Mouse (Mus musculus) cortical plate, adult 2 months (tissue): ENCODE measurements around the gene Hist1h4d. TPM values are rescaled to one million over a fixed set of nuclear protein-coding genes. Genes with fewer than 3 reads are reported as not detected.
A peak's percentile ranks its signal among the peaks of the same experiment; 100 is the strongest.
"Not testable (repeated sequence)": the region's sequence is repeated elsewhere in the genome, so short reads cannot be mapped to it uniquely, and the experiment has no call there.

Experiments used
- H3K27ac ChIP-seq: fragments of 200-500 bp; 2 replicates; pipeline ENCODE4 v1.5.1; 2012; ENCODE audit warnings: low read length, control low read depth, inconsistent platforms; ENCODE audit not compliant: insufficient read depth
- H3K4me1 ChIP-seq: fragments of 200-500 bp; 2 replicates; pipeline ENCODE4 v1.6.1; 2011; ENCODE audit warnings: low read length; ENCODE audit not compliant: control insufficient read depth, insufficient read depth
- H3K4me3 ChIP-seq: fragments of 200-500 bp; 2 replicates; pipeline ENCODE4 v1.5.1; 2011; ENCODE audit warnings: mild to moderate bottlenecking, low read length, control low read depth; ENCODE audit not compliant: insufficient read depth
- CTCF ChIP-seq: fragments of 200-500 bp; IDR thresholded peaks from 2 replicates; pipeline ENCODE4 v1.5.1; 2011; ENCODE audit warnings: mild to moderate bottlenecking, control low read depth, low read length; ENCODE audit not compliant: insufficient read depth; ENCODE audit errors: extremely low read depth
- POLR2A ChIP-seq: fragments of 200-500 bp; IDR thresholded peaks from 2 replicates; pipeline ENCODE4 v1.6.1; 2011; ENCODE audit warnings: mild to moderate bottlenecking, low read length, control low read depth; ENCODE audit not compliant: insufficient read depth; ENCODE audit errors: extremely low read depth
- polyA plus RNA-seq: library from polyadenylated mRNA; depleted of rRNA; stranded (reverse); fragments of >200 nt; gene quantifications from 2 replicates; pipeline ENCODE4 v1.2.3, GENCODE M21; 2012; rRNA removed

Gene Hist1h4d
- polyA plus RNA-seq, 1 experiment: 8.9 TPM

DNA sequence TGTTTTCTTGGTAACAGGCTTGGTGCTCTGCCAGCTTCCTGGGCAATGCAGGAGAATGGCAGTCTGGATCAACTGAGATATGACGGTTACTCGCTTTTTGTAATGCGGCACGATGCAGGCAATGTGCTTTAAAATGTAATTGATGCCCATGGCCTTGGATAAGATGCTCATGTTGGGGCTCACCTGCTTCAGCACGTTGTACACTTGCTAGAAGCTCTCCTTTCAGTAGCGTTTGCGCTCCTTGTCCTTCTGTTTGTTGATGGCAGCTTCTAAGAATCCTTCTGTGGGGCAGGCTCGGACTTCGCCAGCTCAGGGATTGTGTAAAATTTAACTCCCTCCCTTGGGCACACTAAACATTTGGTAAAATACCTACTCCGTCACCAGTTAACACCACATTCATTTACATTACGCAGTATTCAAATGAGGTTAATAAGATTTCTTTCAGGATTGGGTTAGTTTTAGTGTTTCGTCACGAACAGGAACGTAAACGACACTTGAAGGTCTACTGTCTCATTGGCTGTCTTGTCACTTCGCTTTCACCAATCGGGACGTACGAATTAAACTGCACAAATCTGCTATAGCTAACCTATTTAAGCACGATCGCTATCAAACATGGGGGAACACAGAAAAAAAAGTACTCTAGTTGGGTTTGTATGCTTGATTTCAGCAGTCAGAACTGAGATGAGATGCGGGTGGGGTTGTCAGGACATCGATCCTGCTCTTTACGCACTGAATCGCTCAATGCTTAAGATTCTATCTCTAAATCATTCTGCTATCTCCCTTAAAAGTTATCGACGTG, 39.5 kb downstream of the Hist1h4d start, which contains the start of gene Hist1h2be:
Hist1h2be (minus strand) TSS at position 392 of the 799 bp plus-strand sequence.
- H3K4me3 ChIP-seq: peak within 1 kb of the TSS; percentile 54
- H3K4me1 ChIP-seq: peaks cover 2% of the 10 kb centered on the region
- peak within 1 kb of the TSS; percentile 95 for H3K27ac ChIP-seq
- TF ChIP-seq CTCF (no peak), POLR2A (peak; percentile 26)

DNA sequence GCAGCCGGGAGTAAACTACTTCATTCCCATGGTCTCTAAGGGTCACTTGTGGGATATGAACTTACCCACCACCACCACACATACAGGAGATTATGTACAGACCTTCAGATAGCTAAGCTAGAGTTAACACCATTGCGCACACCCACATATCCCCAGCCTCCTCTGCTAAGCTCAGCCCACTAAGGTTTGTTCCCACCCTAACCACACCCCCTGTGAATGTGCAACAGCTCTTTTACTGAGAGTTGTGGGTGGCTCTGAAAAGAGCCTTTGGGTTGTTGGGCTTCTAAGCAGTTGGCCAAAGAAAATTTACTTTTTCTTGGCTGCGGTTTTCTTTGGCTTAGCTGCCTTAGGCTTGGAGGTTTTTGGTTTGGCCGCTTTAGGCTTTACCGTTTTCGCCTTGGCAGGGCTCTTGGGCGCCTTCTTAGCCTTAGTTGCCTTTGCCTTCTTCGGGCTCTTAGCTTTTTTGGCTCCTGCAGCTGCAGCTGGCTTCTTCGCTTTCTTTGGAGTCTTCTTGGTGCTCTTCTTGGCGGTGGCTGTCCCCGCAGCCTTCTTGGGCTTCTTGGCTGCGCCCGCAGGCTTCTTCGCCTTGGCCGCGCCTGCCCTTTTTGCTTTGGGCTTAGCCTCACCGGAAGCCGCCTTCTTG, 40.3 kb downstream of the Hist1h4d start:
- TF ChIP-seq CTCF: no peak
- no peak for TF ChIP-seq POLR2A
- Histone ChIP-seq H3K4me1 (peaks cover 2% of the 10 kb centered on the region), H3K27ac (peak overlapping the region; percentile 89), H3K4me3 (peak overlapping the region; percentile 54)

DNA sequence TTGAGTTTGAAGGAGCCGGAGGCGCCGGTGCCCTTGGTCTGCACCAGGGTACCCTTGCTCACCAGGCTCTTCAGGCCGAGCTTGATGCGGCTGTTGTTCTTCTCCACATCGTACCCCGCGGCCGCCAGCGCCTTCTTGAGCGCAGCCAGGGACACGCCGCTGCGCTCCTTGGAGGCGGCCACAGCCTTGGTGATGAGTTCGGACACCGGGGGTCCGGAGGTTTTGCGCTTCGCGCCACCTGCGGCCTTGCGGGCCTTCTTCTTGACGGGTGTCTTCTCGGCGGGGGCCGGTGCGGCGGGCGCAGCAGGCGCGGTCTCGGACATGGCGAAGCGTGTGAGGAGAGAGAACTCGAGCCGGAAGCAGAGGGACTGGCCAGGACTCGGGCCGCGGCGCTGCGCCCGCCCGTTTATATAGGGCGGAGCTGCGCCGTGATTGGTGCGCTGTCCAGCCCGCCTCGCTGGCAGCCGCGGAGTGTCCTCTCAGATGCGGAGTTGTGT, 40.8 kb downstream of the Hist1h4d start, which contains the start of gene Hist1h1e:
Hist1h1e (minus strand) TSS at position 384 of the 497 bp plus-strand sequence.
- H3K4me3 ChIP-seq: peak within 1 kb of the TSS; percentile 54
- H3K27ac ChIP-seq: peak within 1 kb of the TSS; percentile 89
- TF ChIP-seq POLR2A: peak; percentile 98
- not testable (repeated sequence) for H3K4me1 ChIP-seq

DNA sequence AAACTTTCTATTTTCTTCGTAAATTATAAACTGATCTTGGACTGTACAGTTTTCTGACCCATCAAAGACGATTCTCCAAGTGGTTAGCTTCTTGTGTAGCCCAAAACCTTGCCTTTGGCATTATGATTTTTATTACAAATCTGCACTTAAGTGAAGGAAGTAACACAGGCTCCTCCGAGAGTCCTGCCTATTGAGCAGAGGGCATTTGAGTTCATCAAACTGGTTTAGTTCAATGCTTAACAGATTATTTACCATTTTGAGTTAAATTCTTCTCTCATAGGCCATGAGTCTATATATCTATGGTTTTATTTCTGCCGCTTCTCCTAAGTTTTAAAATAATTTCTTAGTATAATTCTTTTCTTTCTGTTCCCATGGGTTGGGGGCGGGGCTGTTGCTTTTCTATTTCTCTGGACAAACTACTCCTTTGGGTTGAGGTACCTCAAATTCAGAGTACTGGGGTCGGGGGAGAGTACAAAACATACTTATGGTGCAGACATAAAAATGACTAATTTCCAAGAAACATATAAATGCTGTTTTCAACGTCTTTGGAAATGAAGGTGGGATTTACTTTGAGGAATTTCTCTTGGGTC, 41.6 kb downstream of the Hist1h4d start:
- Histone ChIP-seq H3K4me3 (peak overlapping the region; percentile 54), H3K27ac (peak overlapping the region; percentile 83), H3K4me1 (peaks cover 2% of the 10 kb centered on the region)
- TF ChIP-seq POLR2A (no peak), CTCF (no peak)

DNA sequence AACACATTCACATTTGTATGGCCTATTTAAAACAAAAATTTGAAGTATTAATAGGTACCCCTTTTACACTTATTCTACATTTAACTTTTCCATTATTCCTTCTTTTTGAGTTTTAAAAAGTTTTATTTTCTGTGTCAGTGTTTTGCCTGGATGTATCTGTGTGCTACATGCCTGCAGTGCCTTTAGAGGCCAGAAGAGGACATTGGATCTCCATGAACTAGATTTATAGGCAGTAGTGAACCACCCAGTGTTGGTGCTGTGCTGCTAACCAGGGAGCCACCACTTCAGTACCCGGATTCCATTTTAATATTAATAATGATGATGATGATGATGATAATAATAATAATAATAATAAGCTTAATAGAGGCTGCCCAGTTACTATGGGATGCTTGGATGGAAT, 49.3 kb downstream of the Hist1h4d start:
- TF ChIP-seq CTCF: peak; percentile 41
- TF ChIP-seq POLR2A: no peak
- H3K27ac ChIP-seq: no peak overlapping the region
- no peak overlapping the region for H3K4me3 ChIP-seq
- H3K4me1 ChIP-seq: no peaks in the 10 kb centered on the region

Other genes starting within 250 kb of the Hist1h4d start
- gene Zfp322a, start 212.4 kb upstream of the Hist1h4d start, polyA plus RNA-seq: 14.3 and 14.8 TPM in 2 replicates
- 7.8 and 8.3 TPM in 2 replicates for gene Abt1, start 157.7 kb upstream of the Hist1h4d start, polyA plus RNA-seq
- gene Btn1a1, start 115.7 kb upstream of the Hist1h4d start, polyA plus RNA-seq: 0.04 and 0.06 TPM in 2 replicates
- 0.69 and 0.95 TPM in 2 replicates for gene Btn2a2, start 92.7 kb upstream of the Hist1h4d start, polyA plus RNA-seq
- 20.7 and 34.8 TPM in 2 replicates for gene Hist1h4h, start 50.5 kb upstream of the Hist1h4d start, polyA plus RNA-seq
- 6.4 and 14.2 TPM in 2 replicates for gene Hist1h2af, start 47.7 kb upstream of the Hist1h4d start, polyA plus RNA-seq
- 0.74 and 0.92 TPM in 2 replicates for gene Hist1h3g, start 46.2 kb upstream of the Hist1h4d start, polyA plus RNA-seq
- gene Hist1h2bh, start 38.2 kb upstream of the Hist1h4d start, polyA plus RNA-seq: 0.29 and 0.38 TPM in 2 replicates
- gene Hist1h3f, start 37.5 kb upstream of the Hist1h4d start, polyA plus RNA-seq: 0.73 TPM in 1 of 2 replicates, not detected in the other
- gene Hist1h4f, start 29.9 kb upstream of the Hist1h4d start, polyA plus RNA-seq: 4.5 and 13.1 TPM in 2 replicates
- 0.04 and 0.08 TPM in 2 replicates for gene Hist1h1d, start 28.3 kb upstream of the Hist1h4d start, polyA plus RNA-seq
- 1.2 and 2.9 TPM in 2 replicates for gene Hist1h3e, start 19.2 kb upstream of the Hist1h4d start, polyA plus RNA-seq
- 0.50 and 1.1 TPM in 2 replicates for gene Hist1h2ae, start 10.4 kb upstream of the Hist1h4d start, polyA plus RNA-seq
- gene Hist1h2bg, start 10.2 kb upstream of the Hist1h4d start, polyA plus RNA-seq: 7.8 and 11.4 TPM in 2 replicates
- gene Hist1h2bf, start 7.4 kb upstream of the Hist1h4d start, polyA plus RNA-seq: 0.67 TPM in 1 of 2 replicates, not detected in the other
- 0.32 and 0.92 TPM in 2 replicates for gene Hist1h2ad, start 7.2 kb upstream of the Hist1h4d start, polyA plus RNA-seq
- gene Hist1h3d, start 5.8 kb upstream of the Hist1h4d start, polyA plus RNA-seq: 2.6 and 3.0 TPM in 2 replicates
- gene Hist1h2be, start 39.5 kb downstream of the Hist1h4d start, polyA plus RNA-seq: 4.2 and 4.6 TPM in 2 replicates
- gene Hist1h1e, start 41.0 kb downstream of the Hist1h4d start, polyA plus RNA-seq: 4.0 and 4.6 TPM in 2 replicates
- gene Hist1h2ac, start 102.3 kb downstream of the Hist1h4d start, polyA plus RNA-seq: 1.2 and 1.5 TPM in 2 replicates
- 117 and 130 TPM in 2 replicates for gene Hist1h2bc, start 102.6 kb downstream of the Hist1h4d start, polyA plus RNA-seq
- not detected in 2 replicates for gene Hist1h1t, start 114.2 kb downstream of the Hist1h4d start, polyA plus RNA-seq
- gene Hist1h4c, start 116.9 kb downstream of the Hist1h4d start, polyA plus RNA-seq: 4.1 and 9.6 TPM in 2 replicates
- gene Hfe, start 129.3 kb downstream of the Hist1h4d start, polyA plus RNA-seq: 4.2 and 4.3 TPM in 2 replicates
- gene Hist1h1c, start 157.2 kb downstream of the Hist1h4d start, polyA plus RNA-seq: 42.1 and 42.4 TPM in 2 replicates
- 0.56 TPM in 1 of 2 replicates, not detected in the other for gene Hist1h3c, start 164.0 kb downstream of the Hist1h4d start, polyA plus RNA-seq
- 0.79 and 1.9 TPM in 2 replicates for gene Hist1h2bb, start 165.1 kb downstream of the Hist1h4d start, polyA plus RNA-seq
- gene Hist1h2ab, start 169.5 kb downstream of the Hist1h4d start, polyA plus RNA-seq: 1.6 and 1.9 TPM in 2 replicates
- 0.57 and 0.77 TPM in 2 replicates for gene Hist1h3b, start 170.7 kb downstream of the Hist1h4d start, polyA plus RNA-seq
- 3.7 and 8.3 TPM in 2 replicates for gene Hist1h4b, start 175.4 kb downstream of the Hist1h4d start, polyA plus RNA-seq
- 4.2 and 9.6 TPM in 2 replicates for gene Hist1h4a, start 179.6 kb downstream of the Hist1h4d start, polyA plus RNA-seq
- gene Hist1h3a, start 180.8 kb downstream of the Hist1h4d start, polyA plus RNA-seq: 0.57 and 1.4 TPM in 2 replicates
- gene Hist1h1a, start 182.1 kb downstream of the Hist1h4d start, polyA plus RNA-seq: 0.55 and 0.77 TPM in 2 replicates
- gene Trim38, start 188.3 kb downstream of the Hist1h4d start, polyA plus RNA-seq: 0.19 and 0.21 TPM in 2 replicates
- gene Slc17a2, start 225.4 kb downstream of the Hist1h4d start, polyA plus RNA-seq: 0.06 TPM in 1 of 2 replicates, not detected in the other